Mouse (Mus musculus) midbrain, embryonic 16.5 days (tissue): ENCODE data around the gene Sult2b1. TPM values are rescaled to one million over a fixed set of nuclear protein-coding genes. Genes with fewer than 3 reads are reported as not detected.

Source experiments
- ATAC-seq: fragments of 200-750 bp; cut with Nextera tagmentation; 2 replicates; pipeline ENCODE4 v1.8.0; 2017; ENCODE audit warnings: moderate TSS enrichment
- H3K27ac ChIP-seq: fragments of 300-500 bp; sonication (generic); 2 replicates; pipeline ENCODE4 v1.5.1; 2014; ENCODE audit warnings: mild to moderate bottlenecking, low read length, mixed read lengths
- H3K27me3 ChIP-seq: fragments of 300-500 bp; sonication (generic); 2 replicates; pipeline ENCODE4 v1.6.1; 2014; ENCODE audit warnings: low read depth, low read length, mixed read lengths; ENCODE audit not compliant: control insufficient read depth, insufficient read depth
- H3K36me3 ChIP-seq: fragments of 300-500 bp; sonication (generic); 2 replicates; pipeline ENCODE4 v1.6.1; 2014; ENCODE audit warnings: mild to moderate bottlenecking, low read length, moderate library complexity, mixed read lengths; ENCODE audit not compliant: control insufficient read depth, insufficient read depth
- H3K4me1 ChIP-seq: fragments of 300-500 bp; sonication (generic); 2 replicates; pipeline ENCODE4 v1.6.1; 2014; ENCODE audit warnings: mild to moderate bottlenecking, low read length, mixed read lengths; ENCODE audit not compliant: control insufficient read depth, insufficient read depth
- H3K4me2 ChIP-seq: fragments of 300-500 bp; sonication (generic); 2 replicates; pipeline ENCODE4 v1.6.1; 2014; ENCODE audit warnings: mild to moderate bottlenecking, low read length, mixed read lengths
- H3K4me3 ChIP-seq: fragments of 300-500 bp; sonication (generic); 2 replicates; pipeline ENCODE4 v1.5.1; 2014; ENCODE audit warnings: low read depth, mild to moderate bottlenecking, low read length, moderate library complexity, mixed read lengths
- H3K9ac ChIP-seq: fragments of 300-500 bp; sonication (generic); 2 replicates; pipeline ENCODE4 v1.6.1; 2014; ENCODE audit warnings: low read depth, low read length, mixed read lengths
- H3K9me3 ChIP-seq: fragments of 300-500 bp; sonication (generic); replicated peaks from 2 replicates; pipeline ENCODE4 v1.6.1; 2014; ENCODE audit warnings: mild to moderate bottlenecking, low read length, mixed read lengths; ENCODE audit not compliant: control insufficient read depth, poor library complexity, severe bottlenecking
- WGBS: fragments of 180-500 bp; shearing (Covaris S2); extraction: QIAGEN DNeasy Blood & Tissue Kit; methylation state at CpG from one replicate; pipeline ENCODE4 v1.1.7; 2014; 5-methylcytosine and 5-hydroxymethylcytosine counted together
- polyA plus RNA-seq: library from polyadenylated mRNA; unstranded; fragments of >200 nt; fragmentation: Nextera tagmentation; extraction: Ambion mirVana; gene quantifications from 2 replicates; pipeline ENCODE4 v1.2.1, GENCODE M21; 2015

Sult2b1 gene
- polyA plus RNA-seq, 1 experiment from 2014 or later: 6.4 TPM

DNA sequence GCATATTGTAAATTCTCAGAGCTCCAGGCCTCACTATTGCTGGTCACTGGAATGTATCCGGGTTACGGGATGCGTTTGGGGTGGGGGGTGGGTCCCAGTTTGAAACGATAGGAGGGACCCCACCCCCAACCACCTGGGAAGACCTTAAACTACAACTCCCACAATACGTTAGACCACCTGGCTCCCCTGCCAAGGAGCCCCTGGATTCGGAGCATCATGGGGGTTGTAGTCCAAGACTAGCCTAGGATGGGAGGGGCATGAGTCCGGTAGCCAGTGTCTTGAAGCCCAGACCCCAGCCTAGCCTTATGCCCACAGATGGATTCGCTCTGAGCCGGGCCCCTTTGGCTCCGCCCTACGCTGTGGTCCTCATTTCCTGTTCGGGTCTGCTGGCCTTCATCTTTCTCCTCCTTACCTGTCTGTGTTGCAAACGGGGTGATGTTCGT, 1.7 kb upstream of the Sult2b1 start:
- Histone ChIP-seq H3K36me3 (peaks cover 27% of the 10 kb centered on the region), H3K4me2 (peak overlapping the region; percentile 90), H3K9me3 (no peaks in the 10 kb centered on the region), H3K4me3 (peak overlapping the region; percentile 78), H3K27me3 (no peaks in the 10 kb centered on the region), H3K4me1 (peaks cover 24% of the 10 kb centered on the region), H3K9ac (peak overlapping the region; percentile 86), H3K27ac (peak overlapping the region; percentile 99)
- WGBS: under 1% methylated on average over 14 of the region's 14 CpGs
- ATAC-seq: peak; percentile 41

DNA sequence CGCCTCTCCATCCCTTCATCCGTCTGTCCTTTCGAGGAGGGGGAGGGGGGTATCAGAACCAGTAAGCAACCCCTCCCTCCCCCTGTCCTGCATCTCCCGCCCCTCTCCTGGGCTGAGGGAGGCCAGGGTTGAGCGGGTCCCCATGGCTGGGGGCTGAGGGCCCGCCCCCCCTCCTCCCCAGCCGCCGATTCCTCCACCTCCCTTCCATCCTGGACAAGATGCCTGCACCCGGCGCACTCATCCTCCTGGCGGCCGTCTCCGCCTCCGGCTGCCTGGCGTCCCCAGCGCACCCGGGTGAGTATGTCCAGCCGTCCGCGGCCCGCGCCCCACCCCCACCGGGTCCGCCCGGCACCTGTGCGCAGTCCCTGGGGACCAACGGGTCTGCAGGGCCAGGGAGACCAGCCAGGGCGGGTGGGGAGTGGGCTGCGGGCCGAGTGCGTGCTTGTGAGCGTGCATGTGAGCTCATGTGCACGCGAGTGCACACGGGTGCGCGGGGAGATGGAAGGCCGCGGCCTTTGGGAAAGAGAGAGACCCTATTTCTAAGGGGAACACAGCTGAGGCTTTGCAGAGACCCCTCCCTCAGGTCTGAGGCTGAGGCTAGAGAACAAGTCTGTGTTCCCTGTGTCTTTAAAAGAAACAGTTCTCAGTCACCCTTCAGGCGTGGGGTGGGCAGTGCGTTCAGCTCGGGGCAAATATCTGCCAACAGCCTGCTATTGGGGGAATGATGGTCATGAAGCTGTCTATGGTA, 1.1 kb upstream of the Sult2b1 start:
- Histone ChIP-seq H3K4me3 (peak overlapping the region; percentile 78), H3K27me3 (no peaks in the 10 kb centered on the region), H3K4me1 (peaks cover 24% of the 10 kb centered on the region), H3K9me3 (no peaks in the 10 kb centered on the region), H3K9ac (peak overlapping the region; percentile 86), H3K4me2 (peak overlapping the region; percentile 90), H3K27ac (peak overlapping the region; percentile 99), H3K36me3 (peaks cover 25% of the 10 kb centered on the region)
- under 1% methylated on average over 35 of the region's 42 CpGs for WGBS
- peak; percentile 19 for ATAC-seq

GRCm38 (mm10) chr7:45783511-45784091, 868 bp downstream of the Sult2b1 start, which contains the start of gene Lmtk3:
Gene Lmtk3, plus strand, starts transcription at chr7:45783738.
- H3K9me3 ChIP-seq: no peaks in the 10 kb centered on the region
- H3K27me3 ChIP-seq: no peaks in the 10 kb centered on the region
- peaks cover 12% of the 10 kb centered on the region for H3K36me3 ChIP-seq
- peak within 1 kb of the TSS; percentile 78 for H3K4me3 ChIP-seq
- WGBS: under 1% methylated on average over 38 of the region's 38 CpGs
- H3K4me1 ChIP-seq: peaks cover 24% of the 10 kb centered on the region
- H3K27ac ChIP-seq: peak within 1 kb of the TSS; percentile 99
- peak within 1 kb of the TSS; percentile 80 for H3K9ac ChIP-seq
- peak; percentile 62 for ATAC-seq
- H3K4me2 ChIP-seq: peak within 1 kb of the TSS; percentile 90

- Histone ChIP-seq H3K27ac (no peak overlapping the region), H3K9ac (no peak overlapping the region), H3K36me3 (no peaks in the 10 kb centered on the region; the same call in 1 of the 2 replicates), H3K4me1 (peaks cover 15% of the 10 kb centered on the region), H3K9me3 (no peaks in the 10 kb centered on the region), H3K27me3 (no peaks in the 10 kb centered on the region), H3K4me3 (no peak overlapping the region), H3K4me2 (no peak overlapping the region)
- WGBS: 81% methylated on average over 4 of the region's 4 CpGs
- ATAC-seq: no peak
These were observed 2.2 kb downstream of the Sult2b1 start for GRCm38 (mm10) chr7:45782271-45782670.

- H3K4me1 ChIP-seq: peaks cover 4% of the 10 kb centered on the region; the same call in 1 of the 2 replicates
- no peaks in the 10 kb centered on the region for H3K27me3 ChIP-seq
- no peak overlapping the region for H3K4me3 ChIP-seq
- H3K27ac ChIP-seq: no peak overlapping the region
- H3K36me3 ChIP-seq: no peaks in the 10 kb centered on the region
- H3K4me2 ChIP-seq: peak overlapping the region; percentile 26
- no peaks in the 10 kb centered on the region for H3K9me3 ChIP-seq
- WGBS: 21% methylated on average over 22 of the region's 22 CpGs
- peak overlapping the region; percentile 40; the same call in 1 of the 2 replicates for H3K9ac ChIP-seq
- no peak for ATAC-seq
These were observed 5.3 kb downstream of the Sult2b1 start for GRCm38 (mm10) chr7:45779081-45779641.

DNA sequence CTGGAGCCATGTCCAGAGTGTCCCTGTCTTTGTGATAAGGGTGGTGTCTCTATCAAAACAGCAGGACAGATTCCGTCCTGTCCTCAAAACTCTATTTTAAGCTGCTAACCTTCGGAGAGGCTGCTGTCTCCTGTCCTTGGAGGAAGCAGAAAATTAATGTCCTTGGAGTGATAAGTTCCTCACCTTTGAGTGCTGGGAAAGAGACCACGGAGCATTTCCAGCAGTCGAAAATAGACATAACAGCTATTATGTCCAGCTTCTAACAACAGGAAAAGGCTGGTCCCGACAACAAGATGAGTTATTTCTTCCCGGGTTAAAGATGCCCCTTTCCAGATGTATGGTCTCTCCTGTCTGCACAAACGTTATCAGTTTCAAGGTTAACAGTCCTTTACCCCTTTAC, 9.2 kb downstream of the Sult2b1 start:
- Histone ChIP-seq H3K9me3 (no peaks in the 10 kb centered on the region), H3K9ac (no peak overlapping the region), H3K4me3 (no peak overlapping the region), H3K4me1 (no peaks in the 10 kb centered on the region; the same call in 1 of the 2 replicates), H3K36me3 (no peaks in the 10 kb centered on the region), H3K27me3 (no peaks in the 10 kb centered on the region), H3K4me2 (no peak overlapping the region), H3K27ac (no peak overlapping the region)
- ATAC-seq: no peak
- WGBS: 83% methylated on average over 7 of the region's 7 CpGs

DNA sequence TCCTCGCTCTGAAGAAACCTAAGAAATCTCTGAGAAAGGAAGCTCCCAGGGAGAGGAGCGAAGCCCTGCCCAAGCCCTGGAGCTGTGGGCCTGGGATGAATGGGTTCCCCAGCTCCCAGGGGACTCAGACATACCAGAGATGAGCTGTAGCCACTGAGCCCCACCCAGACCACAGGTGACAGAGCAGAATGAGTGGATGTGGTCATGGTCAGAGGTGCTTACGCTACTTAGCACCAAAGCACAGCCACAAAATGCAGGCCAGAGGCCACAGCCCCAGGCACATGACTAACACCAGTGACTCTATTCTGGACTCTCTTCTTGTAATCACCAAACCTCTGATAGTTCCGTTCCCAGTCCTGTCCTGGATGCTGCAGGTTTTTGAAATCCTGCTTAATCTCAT, 13.4 kb downstream of the Sult2b1 start:
- no peak overlapping the region for H3K9ac ChIP-seq
- no peak overlapping the region for H3K27ac ChIP-seq
- H3K4me1 ChIP-seq: no peaks in the 10 kb centered on the region
- ATAC-seq: no peak
- no peak overlapping the region for H3K4me3 ChIP-seq
- H3K4me2 ChIP-seq: no peak overlapping the region
- H3K36me3 ChIP-seq: no peaks in the 10 kb centered on the region
- H3K27me3 ChIP-seq: no peaks in the 10 kb centered on the region
- WGBS: 59% methylated on average over 4 of the region's 4 CpGs
- no peaks in the 10 kb centered on the region for H3K9me3 ChIP-seq

DNA sequence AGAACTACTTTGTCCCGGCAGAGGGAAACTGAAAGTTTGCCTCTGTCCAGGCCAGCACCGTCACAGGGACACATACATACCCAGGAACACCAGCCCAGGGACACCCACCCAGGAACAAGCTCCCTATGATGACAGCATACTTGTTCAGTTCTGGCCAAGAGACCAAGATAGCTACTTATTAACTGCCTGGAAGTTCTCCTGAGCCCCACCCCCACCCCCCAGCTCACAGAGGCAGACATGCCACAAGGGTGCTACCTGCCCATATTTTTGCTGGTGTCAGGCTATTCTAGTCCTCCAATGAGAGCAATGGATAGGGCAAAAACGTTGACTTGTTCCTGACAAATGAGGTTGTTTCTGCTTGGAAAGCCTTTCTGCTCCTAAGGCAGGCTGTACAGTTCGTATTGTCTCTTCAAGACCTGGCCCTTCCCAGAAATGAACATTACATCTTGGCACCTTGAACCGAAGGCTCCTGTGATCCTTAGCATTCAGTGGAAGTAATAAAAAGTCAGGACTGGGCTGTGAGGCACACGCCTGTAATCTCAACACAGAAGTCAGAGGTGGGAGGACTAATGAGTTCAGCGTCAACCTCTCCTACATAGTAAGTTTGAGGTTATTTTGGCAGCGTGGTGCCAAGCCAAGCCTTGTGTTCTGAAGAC, 13.9 kb downstream of the Sult2b1 start:
- Histone ChIP-seq H3K4me1 (no peaks in the 10 kb centered on the region), H3K4me2 (no peak overlapping the region), H3K9me3 (no peaks in the 10 kb centered on the region), H3K36me3 (no peaks in the 10 kb centered on the region), H3K27me3 (no peaks in the 10 kb centered on the region), H3K27ac (no peak overlapping the region), H3K4me3 (no peak overlapping the region), H3K9ac (no peak overlapping the region)
- 78% methylated on average over 8 of the region's 8 CpGs for WGBS
- no peak for ATAC-seq
